Mouse (Mus musculus) skeletal muscle tissue, adult 2 months (tissue): ENCODE data around the gene Ltk.
A peak's percentile ranks its signal among the peaks of the same experiment; 100 is the strongest.
"Not testable (repeated sequence)": the region's sequence is repeated elsewhere in the genome, so short reads cannot be mapped to it uniquely, and the experiment has no call there.

ENCODE experiments used
- DNase-seq: peaks from one replicate; pipeline ENCODE4 v3.0.0-alpha.2; 2012; ENCODE audit warnings: low read depth, low spot score

The Ltk gene

DNA sequence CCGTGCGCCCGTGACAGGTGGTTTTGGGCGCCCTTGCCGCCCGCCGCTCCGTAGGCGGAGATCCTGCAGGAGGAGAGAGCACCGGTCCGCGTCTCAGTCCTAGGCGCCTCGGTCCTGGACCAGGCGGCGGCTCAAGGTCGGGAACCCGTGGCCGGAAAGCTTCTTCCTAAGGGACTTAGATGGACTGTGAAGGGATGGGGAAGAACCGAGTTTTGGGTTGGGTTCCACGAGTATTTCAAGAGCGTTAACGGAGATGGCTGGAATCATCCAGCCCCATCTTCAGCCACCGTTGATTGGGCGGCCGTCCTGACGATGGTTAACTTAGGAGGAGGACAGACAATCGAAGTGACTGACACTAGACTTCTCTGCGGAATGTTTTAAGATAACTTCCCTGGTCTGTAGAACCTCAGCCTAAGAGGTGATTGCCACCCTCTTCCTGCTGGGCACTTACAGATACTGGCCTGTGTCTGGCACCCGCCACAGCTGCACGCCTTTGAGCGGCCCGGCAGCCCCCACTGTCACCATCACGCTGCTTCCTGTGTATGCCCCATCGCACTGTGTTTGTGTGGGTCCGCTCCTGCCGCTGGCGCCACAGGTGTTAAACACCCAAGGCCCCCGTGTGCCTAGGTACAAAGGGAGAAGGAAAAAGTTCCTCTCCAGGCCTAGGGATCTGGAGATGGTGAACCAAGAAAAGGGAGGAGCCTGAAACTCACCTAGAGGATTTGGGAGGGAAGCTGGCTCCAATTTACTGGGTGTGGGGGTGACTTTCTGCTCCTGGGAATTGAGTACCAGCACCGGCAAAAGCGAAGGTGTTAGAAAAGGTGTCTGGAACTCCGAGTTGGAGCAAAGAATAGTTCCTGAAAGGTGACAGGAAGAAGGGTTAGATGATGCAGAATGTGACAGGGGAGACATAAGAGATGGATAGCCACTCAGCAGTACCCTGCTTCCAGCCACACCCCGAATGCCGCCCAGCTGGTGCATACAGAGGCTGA is 1.1 kb downstream of the Ltk start:
- DNase-seq = no peak

DNA sequence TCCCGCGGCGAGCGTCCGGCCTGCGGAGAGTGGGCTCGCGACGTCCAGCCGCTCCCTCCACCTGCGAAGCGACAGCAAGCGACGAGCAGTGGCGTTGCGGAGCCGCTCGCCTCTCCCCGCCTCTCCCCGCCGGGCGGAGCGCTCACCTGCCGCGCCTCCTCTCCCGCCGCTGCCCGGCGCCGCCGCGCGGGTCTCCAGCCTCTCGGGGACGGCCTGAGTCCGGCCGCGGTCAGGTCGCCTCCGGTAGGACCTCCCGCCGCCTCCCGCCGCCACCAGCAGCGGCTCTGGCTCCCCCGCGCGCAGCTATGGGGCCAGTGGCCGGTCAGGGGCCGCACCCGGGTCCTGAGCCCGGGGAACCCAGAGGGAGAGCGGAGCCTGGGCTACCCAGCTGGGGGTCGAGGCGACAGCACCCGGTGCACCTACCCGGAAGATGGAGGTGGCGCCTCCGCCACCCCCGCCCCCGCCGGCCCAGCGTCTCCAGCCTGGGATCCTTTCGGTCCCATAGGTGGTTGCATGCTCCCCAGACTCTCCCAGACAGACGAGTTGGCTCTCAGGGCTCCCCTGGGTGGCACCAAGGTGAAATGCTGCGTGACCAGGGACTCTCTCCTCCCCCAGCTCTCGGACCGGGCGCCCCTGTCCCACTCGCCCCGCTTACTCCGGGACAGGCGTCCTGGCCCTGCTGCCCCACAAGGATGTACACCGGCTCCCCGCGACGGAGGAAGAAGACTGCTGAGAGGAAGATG is 2.0 kb downstream of the Ltk start:
- DNase-seq = no peak

DNA sequence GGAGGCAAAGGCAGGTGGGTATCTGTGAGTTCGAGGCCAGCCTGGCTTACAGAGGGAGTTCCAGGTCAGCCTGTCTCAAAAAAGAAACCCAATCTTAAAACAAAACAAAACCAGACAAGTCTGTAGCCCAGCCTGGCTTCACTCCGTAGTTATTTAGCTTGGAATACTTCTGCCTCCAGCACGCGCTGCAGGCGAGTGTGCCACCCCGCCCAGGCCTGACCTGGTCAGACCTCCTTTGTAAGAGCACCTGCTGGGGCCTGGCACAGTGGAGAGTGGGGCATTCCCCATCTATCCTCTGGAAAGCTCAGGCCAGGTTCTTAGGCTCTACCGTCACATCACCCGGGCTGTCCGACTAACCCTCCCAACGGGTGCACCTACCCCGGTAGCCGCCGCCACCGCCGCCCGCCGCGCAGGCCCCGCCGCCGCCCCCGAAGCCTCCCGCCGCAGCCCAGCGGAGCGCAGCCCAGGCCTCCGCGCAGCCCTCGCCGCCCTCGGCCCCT is 2.6 kb downstream of the Ltk start:
- DNase-seq = no peak

DNA sequence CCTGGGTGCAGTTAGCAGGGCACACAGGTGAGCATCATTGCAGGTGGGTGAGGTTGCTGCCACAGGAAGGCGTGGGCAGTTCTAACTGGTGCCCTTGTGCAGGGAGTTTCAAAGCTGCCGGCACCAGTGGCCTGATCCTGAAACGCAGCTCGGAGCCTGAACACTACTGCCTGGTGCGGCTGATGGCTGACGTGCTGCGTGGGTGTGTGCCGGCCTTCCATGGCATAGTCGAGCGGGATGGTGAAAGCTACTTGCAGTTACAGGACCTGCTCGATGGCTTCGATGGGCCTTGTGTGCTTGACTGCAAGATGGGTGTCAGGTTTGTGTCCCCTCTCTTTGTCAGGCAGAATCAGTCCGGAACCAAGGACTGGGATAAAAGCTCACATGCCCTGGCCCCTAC is 11.0 kb downstream of the Ltk start:
- DNase-seq = no peak

DNA sequence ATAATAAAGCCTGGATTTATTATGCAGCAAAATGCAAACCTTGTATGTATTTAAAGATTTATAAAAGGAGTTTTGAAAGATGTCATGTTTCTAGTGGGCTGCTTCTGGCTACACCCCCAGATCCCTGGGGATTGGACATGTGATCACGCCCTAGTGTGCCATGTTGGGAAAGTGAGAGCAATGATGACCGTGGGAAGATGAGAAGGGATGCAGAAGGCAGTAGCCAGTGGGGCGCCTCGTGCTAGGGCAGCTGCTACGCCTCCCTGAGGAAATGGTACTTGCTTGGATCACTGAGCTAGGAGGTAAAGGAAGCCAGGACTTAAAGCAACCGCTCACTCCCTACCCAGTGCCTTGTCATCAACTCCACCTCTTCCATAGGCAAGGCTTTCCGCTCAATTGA is 12.7 kb downstream of the Ltk start:
- DNase-seq = no peak

DNA sequence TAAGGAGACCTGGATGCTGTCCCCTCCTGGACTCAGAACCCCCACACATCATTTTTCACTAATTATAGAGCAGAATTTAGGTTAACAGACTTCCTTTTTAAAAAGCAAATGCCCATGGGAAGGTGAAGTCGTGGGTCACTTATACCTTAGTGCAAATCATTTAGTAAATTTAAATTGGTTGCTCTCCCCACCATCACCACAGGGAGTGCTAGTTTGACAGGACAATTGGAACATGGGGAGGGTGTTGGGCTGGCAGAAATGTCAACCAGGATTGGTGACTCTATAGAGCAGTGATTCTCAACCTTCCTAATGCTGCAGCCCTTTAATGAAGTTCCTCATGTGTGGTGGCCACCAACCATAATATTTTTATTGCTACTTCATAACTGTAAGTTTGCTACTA is 14.9 kb downstream of the Ltk start:
- DNase-seq = no peak

DNA sequence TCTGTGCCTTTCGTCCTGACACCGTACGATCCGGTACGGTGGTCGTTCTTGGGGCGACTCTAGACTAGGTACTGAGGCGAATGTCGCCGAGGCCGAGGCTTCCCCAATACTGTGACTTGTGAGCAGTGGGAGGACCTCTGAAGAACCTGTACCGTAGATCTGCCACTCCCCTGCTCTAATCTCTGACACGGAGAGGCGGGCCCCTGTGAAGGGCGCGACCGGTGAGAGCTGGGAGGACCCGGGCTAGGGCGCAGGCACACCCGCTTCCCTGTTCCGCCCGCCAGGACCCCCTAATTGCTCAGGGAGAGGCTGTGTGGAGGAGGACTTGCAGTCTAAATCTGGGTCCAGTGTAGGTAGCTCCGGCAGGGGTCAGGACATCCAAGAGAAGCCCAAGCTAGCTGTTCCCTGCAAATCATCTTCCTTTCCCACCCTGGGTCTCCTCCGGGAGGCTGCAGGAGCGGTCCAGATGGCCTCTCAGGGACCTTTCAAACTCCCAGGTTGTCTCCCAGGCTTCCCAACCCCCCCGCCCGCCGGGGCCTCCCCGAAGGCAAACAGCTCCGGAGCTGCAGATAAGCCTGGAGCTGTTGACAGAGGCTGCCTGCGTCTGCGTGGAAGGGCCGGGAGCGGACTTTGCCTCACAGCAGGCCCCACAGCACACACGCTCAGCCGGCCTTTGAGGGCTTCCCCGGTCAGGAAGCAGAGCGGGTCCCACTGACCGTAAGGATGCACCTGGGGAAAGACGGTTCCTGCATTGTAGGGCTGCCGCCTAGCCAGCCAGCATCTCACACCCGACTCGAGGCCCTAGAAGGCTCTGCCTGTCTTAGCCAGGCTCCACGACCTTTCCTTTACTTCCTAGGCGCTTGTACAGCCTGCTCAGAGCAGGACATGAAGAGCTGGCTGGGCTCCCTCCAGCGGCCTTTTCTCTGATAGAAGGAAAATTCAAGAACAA is 15.8 kb downstream of the Ltk start:
- no peak for DNase-seq

DNA sequence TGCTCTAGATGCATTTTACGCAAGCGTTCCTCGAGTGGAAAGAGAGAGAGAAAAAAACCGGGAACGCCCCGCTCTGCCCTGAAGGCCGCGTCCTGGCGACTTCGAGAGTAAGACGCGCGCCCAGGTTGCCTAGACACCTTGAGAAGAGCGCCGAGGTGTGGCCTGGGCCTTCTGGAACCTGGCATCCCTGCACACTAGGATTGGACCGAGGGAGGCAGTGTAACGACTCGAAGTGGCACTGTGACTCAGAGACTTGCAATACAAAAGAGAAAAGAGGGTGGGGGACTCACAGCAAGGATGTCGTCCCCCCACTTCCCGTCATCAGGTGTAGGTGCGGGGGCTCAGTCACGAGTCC is 16.4 kb downstream of the Ltk start:
- DNase-seq = no peak

DNA sequence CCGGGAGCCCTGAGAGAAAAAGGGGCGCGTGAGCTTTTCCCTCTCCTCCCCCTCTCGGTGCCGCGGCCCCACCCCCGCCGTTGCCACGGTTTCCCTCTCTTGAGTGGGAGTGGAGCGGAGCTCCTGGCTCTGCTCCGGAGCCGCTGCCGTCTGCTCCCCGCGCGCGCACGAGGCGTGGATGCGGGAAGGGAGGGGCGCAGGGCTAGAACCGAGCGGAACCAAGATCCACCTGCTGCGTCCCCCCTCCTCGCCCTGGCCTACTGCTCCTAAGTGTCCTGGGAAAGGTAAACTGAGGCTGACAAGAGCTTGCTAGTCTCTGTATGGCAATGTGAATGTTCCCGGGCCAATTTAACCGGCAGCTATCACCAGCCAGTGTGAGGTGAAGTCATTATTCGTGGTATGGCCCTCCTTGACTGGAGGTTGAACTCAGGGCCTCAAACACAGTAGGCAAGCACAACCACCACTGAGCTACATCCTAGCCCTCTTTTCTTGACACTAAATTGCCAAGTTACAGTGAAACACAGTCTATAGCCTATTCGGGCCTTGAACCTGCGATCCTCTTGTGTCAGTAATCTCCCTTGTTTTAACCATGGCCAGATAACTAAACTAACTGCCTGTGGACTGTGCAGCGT is 16.9 kb downstream of the Ltk start:
- DNase-seq = no peak

DNA sequence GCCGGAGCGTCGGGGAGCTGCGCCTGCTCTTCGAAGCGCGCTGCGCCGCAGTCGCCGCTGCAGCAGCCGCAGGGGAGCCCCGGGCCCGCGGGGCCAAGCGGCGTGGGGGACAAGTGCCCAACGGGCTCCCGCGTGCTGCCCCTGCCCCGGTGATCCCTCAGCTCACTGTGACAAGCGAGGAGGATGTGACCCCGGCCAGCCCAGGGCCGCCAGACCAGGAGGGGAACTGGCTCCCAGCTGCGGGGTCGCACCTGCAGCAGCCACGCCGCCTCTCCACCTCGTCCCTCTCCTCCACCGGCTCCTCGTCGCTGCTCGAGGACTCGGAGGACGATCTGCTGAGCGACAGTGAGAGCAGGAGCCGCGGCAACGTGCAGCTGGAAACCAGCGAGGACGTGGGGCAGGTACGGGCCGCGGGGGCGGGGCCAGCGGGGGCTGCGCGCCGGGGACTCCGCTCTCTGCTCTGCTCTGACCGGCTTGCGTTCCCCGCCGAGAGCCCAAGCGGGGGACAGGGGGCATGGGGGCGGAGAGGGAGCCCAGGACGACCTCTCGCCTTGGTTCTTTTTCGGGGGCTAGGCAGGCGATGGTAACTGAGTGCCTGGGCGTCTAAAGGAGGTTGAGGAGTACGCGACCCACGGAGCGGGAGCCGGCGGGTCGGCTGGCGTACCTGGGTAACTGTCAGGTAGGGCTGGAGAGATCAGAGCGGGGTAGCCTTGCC is 17.6 kb downstream of the Ltk start:
- no peak for DNase-seq

DNA sequence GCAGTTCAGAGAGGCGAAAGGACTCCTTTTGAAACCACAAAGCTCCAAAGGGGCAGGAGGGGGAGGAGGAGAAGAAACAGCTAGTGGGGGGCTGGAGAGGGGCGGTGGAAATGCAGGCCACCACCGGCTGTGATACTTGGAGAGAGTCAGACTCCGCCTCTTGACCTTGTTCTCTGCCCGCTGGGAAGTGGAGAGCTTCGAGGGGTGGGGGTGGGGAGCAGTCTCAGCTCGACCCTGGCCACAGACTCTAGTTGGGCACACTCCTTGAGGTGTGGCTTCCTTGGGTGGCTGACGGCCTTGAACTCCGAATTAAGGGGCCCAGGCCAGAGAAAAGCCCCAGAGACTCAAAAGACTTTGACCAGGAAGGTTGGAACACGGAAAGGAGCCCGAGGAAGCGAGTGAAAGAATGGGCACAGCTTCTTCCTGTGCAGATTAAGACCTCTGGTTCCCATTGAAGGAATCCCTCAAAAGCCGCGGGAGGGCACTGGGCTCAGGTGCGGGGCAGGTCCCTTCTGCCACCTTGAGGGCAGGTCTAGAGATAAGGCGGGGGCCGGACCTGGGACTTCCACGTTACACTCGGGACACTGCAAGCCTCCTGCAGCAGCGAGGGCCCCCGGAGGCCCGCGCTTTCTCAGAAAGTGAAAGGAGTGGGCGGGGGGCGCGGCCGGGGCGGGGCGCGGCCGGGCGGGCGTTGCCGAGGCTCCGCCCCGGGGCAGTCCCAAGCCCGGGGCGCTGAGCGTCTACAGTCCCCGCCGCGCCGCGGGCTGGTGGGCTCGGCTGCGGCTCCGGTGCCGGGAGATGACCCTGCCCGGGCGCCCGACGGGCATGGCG is 18.4 kb downstream of the Ltk start, which contains the start of gene Itpka:
Gene Itpka (plus strand): TSS at position 757 of the 831 bp plus-strand sequence.
- peak; percentile 12 for DNase-seq

DNA sequence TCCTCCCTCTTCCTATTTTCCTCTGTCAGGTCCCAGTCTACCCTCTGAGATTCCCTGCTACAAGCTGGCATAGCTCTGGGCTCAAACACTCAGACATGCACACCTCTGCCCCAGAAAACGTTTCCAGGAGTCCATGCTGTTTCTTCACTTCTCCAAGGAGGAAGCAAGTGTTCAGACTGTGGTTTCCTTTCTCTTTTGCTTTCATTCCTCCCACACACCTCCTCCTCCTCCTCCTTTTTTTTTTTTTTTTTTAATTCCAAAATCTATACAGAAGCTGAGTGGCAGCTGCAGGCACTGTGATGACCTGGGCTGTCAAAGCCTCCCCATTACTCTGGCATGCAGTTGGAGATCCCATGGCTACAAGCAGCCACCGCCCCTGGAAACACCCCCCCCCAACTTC is 19.7 kb downstream of the Ltk start:
- DNase-seq = no peak

DNA sequence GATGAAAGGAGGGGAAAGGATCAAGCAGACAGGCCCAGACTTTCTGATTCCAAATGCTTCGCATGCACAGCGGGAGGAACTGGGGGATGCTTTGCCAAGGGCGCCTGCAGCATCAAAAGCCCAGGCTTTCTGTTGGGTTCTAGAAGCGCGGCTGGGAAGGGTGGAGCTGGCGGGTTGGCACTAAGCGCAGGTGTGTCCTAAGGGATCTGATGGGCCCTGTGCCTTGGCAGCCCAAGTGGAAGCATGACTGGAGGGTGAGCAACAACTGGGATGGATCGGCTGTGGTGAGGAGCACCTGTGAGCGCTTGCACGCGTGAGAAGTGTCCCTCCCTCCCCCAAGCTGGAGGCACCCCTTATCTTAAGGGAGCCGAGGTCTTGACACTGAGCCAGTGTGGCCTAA is 23.1 kb downstream of the Ltk start:
- no peak for DNase-seq

DNA sequence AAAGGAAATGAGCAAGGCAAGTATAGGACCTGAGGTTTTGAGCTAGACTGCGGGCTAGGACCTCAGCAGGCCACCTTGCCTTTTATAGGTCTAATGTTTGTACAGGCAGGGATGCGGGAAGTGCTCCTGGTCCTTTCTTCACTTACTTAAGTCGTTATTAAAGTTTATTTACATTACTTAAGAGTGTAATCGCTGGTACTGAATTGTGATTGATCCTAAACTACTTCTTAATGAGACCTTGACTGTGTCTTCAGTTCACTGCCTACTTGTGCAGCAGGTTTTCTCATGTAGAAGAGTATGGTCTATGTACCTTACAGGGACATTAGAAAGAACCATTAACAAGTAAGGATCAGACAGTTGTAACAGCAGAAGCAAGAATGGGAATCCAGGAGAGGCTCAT is 29.5 kb downstream of the Ltk start:
- DNase-seq = no peak

DNA sequence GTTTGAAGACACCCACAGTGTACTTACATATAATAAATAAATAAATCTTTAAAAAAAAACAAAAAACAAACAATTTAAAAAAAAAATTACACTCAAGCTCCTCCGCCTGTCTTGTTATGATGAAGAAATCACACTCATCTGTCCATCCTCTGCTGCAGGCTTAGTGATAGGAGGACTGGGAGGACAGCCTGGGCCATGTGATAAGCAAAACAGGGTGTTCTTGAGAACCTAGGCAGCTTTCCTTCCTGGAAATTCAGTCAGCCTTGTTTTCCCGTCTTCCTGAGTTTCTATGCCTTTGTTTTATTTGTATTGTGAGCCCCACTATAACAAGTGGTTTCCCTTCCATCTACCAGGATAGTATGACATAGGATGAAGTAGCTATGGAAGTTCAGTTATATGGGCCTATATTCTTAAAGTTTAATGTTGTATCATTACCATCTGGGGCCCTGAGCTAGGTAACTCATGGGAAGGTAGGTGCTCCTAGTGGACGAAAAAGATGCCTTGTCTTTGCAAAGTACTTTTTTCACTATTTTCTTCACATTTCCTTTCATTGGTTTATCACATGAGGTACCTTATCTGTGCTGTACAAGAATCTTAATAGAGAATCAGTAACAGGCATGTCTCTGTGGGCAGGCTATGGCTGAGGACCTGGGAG is 32.3 kb downstream of the Ltk start:
- no peak for DNase-seq

DNA sequence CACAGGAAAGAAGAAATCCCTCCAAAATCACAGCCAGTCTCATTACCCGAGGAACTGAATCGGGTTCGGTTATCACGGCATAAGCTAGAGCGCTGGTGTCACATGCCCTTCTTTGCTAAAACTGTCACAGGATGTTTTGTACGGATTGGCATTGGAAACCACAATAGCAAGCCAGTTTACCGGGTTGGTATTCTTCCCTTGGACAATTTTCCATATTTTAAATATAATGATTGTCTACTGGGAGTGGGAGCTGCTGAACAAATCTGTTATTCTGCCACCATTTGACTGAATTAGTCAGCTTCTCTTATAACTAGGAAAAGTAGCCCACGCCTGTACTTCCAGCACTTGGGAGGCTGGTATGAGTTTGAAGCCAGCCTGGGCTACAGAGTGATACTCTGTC is 39.2 kb downstream of the Ltk start:
- no peak for DNase-seq

DNA sequence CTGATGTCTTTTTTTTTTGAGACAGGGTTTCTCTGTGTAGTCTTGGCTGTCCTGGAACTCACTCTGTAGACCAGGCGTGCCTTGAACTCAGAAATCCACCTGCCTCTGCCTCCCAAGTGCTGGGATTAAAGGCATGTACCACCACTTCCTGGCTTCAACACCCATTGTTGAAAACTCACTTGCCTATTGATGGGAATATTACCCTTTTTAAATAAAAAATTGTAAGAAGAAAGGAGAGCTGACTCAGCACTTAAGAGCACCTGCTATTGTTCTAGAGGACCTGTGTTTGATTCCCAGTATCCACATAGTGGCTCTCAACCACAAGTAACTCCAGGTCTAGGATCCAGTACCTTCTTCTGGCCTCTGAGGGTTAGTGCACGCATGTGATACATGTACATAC is 44.4 kb downstream of the Ltk start:
- not testable (repeated sequence) for DNase-seq

DNA sequence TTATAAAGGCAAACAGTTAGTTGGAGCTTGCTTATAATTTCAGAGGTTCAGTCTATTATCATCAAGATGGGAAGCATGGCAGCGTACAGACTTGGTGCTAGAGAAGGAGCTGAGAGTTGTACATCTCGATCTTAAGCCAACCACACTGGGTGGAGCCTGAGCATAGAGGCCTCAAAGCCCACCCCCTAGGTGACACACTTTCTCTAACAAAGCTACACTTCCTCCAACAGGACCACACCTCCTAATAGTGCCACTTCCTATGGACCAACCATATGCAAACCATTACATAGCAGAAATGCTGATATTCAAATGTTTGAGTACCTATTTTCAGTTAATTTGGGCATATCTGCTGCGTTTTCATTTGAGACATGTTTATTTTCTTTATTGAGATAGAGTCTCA is 50.2 kb downstream of the Ltk start:
- no peak for DNase-seq

DNA sequence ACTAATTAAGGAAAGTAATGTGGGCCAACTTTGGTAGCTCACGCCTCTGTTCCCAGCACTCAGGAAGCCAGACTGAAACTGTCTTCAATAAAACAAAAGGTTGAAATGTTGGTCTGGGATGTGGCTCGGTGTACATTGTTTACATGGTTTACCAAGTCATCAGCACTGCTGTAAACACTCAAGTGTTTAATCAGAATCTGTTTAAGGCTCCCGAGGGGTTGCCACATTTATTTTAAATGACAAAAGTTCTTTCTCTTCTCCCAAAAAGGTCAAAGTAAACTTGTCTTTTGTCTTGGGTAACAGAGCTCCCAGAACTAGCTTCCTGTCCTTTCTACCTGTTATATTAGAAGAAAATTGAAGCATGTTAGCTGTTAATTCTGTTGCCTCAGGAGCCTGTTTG is 52.6 kb downstream of the Ltk start:
- DNase-seq = no peak
